Mouse (Mus musculus) fat pad, adult 2 months (tissue): Measurements from ENCODE around the gene Ube2h.

Experiments
- DNase-seq: peaks from one replicate; pipeline ENCODE4 v3.0.0-alpha.2; 2011; ENCODE audit warnings: low read depth, low spot score; ENCODE audit errors: extremely low read depth

Ube2h gene

DNA sequence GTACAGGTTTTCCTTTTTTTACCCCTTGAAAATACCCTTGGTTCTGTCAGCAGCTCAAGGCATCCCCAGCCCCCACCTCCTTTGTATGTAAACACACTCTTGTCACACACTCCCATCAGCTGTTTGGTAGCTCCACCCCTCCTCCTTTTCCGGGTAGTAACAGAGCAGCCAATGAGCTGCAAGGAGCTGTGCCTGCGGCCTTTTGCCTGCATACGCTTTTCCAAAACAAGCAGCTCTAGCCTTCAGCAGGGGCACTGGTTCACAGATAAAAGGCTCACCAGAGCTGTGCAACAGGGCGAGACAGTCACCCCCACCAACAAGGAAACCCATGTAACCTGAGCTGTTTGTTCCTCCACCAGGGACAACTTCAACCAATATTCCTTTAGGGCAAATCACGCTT lies 4.0 kb downstream of the Ube2h start:
- DNase-seq: no peak

DNA sequence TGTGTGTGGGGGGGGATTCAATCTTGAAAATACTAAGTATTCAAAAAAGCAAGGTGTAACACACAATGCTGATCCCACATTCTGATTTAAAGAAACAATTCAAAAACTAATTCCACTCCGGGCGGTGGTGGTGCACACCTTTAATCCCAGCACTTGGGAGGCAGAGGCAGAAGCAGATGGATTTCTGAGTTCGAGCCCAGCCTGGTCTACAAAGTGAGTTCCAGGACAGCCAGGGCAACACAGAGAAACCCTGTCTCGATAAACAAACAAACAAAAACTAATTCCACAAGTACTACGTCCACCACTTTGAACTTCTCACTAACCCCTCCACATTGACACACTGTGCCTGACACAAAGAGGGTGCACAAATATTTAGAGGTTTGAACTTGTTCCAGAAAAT lies 4.7 kb downstream of the Ube2h start:
- DNase-seq: no peak

GRCm38 (mm10) chr6:30299116-30299515 lies 5.2 kb downstream of the Ube2h start:
- DNase-seq: no peak

DNA sequence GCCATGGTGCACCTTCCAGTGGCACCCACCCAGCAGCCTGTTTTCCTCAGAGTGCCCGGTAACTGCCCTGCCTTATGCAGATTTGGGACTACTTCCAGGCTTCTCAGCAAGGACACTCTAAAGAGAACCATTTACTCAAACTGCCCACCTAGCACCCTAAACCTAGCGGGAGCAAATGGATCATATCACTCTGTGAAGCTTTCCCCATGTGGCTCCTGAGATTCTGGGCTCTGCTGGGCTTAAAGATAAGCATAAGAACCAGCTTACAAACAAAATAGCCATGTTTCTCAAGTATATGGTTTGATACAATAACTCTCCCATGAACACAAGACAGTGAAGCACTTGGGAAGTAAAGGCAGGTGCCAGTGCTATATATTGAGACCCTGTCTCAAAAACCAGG lies 11.8 kb downstream of the Ube2h start:
- DNase-seq: no peak

- DNase-seq: no peak
Measured at GRCm38 (mm10) chr6:30287958-30288357, 16.4 kb downstream of the Ube2h start.

GRCm38 (mm10) chr6:30286642-30287041 lies 17.7 kb downstream of the Ube2h start:
- no peak for DNase-seq

DNA sequence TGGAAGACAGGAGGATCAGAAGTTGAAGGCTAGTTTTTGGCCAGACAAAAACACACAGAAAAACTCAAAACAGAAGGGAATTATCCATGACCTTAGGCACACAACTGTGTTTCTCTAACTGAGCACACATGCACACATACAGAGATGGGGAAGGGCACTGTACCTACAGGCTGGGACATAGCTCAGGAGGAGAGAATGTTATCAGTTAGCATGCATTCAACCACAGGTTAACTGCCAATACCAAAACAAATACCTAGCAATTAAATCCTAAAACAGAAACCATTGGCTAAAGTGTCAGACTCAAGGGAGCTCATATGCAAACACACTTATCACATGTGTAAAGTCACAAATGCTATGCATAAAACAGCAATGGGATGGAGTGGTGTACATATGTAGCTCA lies 20.2 kb downstream of the Ube2h start:
- DNase-seq: no peak

DNA sequence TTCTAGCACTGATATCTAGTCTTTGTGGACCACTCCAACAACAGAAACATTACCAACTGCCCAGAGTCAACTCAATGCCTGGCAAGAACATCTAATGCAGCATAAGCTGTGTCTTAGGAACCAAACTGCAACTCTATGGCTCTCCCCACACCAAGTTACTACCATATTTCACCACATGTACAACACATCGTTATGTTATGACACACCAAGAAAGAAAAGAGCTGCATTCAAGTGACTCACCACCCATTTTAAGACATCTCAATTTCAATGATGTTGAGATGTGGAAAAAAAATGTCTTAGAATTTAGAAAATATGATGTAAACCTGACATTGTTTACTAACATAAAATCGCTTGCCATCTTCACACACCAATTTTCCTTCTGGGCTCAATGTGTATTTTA lies 22.0 kb downstream of the Ube2h start:
- DNase-seq: no peak

DNA sequence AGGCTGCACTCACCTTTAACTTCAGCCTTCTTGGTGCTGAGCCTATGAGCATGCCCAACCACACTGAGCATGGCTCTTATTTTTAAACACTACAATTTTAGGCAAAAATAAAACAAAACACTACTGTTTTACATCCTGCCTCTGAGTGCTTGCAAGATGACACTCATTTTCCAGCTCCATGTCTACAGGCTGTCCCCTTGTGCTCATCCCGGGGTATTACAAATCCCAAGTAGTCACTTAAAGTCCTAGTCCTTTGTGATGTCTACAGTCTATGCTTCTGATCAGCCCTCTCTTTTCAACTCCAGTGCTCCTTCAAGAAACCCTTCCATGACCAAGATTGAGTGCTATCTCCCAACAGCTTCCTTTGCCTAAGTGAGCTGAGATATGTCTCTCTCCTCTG lies 26.0 kb downstream of the Ube2h start:
- no peak for DNase-seq

DNA sequence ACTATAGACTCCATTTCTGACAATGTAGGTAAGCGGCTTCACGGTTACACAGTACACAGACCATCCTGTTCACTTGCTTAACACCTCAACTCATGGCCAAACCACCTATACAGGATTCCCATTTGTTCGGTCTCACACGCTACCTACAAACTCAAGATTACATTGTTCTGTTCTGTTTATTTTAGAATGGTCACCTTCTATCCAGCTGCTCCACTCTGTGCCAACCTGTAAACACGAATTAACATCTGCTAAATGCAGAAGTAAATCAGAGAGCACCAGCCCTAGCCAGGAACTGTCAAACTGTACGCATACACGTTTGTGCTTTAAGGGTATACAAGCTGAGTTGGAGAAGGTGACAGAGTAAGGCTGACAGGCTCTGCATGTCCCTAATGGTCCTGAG lies 27.5 kb downstream of the Ube2h start:
- no peak for DNase-seq

GRCm38 (mm10) chr6:30276375-30276774 lies 28.0 kb downstream of the Ube2h start:
- no peak for DNase-seq

- no peak for DNase-seq
Measured at GRCm38 (mm10) chr6:30275159-30275847, 29.0 kb downstream of the Ube2h start.

GRCm38 (mm10) chr6:30272911-30273310 lies 31.4 kb downstream of the Ube2h start:
- no peak for DNase-seq

- no peak for DNase-seq
Measured at GRCm38 (mm10) chr6:30272338-30272905, 31.9 kb downstream of the Ube2h start.

GRCm38 (mm10) chr6:30269846-30270245 lies 34.5 kb downstream of the Ube2h start:
- no peak for DNase-seq

DNA sequence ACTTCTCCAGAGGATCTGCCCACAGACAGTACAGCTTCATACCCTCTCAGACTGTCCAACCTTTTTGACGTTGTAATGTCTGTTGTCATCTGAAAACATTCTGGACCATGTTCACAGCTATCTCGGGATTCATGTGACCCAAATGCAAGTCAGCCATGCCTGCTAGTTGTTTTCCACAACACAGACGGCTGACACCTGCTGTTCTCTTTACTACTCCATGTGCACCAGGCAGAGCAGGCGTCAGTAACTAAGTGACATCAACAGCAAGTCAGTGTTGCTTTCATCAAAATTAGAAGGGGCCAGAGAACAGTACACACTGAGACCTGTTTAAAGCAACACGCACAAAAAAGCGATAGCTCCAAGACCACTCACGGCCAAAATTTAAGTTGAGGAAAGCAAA lies 36.9 kb downstream of the Ube2h start:
- DNase-seq: no peak

DNA sequence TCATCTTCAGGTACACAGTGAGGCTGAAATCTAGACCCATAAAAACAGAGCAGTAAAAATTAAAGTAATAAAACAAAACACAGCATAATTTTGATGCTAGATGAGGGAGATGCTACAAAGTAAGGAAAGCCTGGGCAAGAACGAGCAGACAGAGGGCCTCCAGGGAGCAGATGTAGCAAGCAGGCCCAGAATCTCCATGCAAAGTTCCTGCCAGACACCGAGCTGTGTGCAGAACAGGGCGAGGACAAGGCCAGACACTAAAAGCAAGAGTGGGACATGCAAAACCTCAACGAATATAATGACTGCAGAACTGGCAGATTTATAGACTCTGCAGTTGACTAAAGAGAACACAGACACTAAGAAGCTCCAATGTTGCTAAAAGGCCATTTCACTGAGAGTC lies 38.9 kb downstream of the Ube2h start:
- no peak for DNase-seq

DNA sequence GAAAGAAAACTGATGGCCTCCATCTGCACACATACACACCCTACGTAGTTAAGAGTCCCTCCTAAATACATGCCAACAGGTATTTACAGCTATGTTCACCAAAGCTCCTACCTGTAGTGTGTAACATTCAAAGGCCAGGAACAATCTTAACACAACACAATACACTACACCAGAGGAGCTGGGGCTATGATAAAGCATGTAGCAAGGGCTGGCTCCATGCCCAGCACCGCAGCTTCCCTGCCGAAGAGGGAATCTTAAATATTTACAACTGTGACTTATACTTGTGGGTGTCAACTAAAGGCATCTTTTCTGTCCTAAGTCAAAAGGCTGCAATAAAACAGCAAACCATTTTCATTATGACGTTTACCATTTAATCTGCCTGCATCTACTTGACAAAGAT lies 41.3 kb downstream of the Ube2h start:
- no peak for DNase-seq

GRCm38 (mm10) chr6:30259271-30259670 lies 45.1 kb downstream of the Ube2h start:
- DNase-seq: no peak

DNA sequence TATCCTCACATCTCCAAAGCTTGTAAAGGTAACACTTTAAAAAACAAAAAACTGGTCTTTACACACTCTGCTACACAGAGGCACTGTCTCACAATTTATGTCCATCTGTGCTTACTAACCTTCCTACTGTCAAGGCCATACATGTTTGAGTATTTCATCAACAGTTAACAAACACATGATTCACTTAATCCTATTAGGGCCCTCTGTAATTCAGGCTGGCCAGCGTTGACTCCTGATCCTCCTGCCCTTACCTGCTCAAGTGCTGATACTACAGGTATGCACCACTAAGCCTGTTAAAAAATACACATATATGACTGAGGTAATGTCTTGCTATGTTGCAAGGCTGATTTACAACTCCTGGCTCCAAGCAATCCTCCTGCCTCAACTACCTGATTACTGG lies 46.4 kb downstream of the Ube2h start:
- no peak for DNase-seq

DNA sequence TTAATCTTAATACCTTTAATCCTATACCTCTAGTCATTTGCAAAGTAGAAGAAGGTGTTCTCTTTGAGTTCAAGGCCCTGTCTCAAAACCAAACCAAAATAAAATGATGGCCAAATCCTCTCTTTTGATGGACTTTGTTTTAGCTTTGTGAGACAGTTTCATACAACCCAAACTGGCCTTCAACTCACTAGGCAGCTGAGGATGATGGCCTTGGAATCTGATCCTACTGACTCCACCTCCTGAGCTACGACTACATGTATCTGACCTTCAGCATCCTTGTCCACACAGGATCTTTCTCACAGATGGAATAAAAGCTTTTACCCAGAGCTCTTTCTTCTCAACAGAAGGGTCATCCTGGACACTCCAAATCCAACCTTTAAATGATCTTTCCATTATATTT lies 48.5 kb downstream of the Ube2h start:
- no peak for DNase-seq

GRCm38 (mm10) chr6:30252271-30253010 lies 51.9 kb downstream of the Ube2h start:
- DNase-seq: no peak
